Mouse (Mus musculus) G1E-ER4 (cell line): ENCODE data around the gene Pax4. TPM values are rescaled to one million over a fixed set of nuclear protein-coding genes. Genes with fewer than 3 reads are reported as not detected.

ENCODE experiments used
- GATA1 ChIP-seq: IDR thresholded peaks from one replicate; pipeline ENCODE4 v1.8.0; 2012; ENCODE audit warnings: low read length, inconsistent platforms
- polyA plus RNA-seq: library from polyadenylated mRNA; stranded (reverse); fragments of >175 nt; gene quantifications from 2 replicates; pipeline ENCODE4 v1.2.3, GENCODE M21; 2012

The Pax4 gene
- polyA plus RNA-seq, 1 experiment: not detected

DNA sequence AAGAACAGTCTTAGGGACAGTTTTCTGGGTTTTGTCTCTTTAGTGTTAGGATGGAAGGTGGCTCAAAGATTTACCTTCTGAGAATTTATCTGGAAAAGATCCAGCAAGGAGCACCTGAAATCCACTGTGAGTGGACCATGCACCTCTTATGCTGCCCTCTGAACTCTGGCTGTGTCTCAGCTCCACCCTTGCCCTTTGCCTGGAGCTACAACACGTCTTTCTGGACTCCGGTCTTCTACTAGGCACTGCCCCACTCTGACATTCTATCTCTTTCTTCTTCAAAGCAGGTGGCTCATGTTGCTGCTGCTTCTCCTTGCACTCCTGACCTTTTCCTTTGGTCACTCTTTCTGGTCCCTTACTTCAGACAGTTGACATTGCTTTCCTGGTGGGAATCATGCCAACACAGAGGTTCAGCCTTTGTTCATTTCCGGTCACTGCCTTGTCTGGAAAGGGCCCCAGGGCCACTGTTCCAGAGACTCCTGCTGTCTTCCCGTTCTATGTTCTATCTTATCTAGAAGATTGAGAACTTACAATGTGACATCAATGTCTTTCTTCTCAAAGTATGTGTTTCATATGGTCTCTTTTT, 21.0 kb upstream of the Pax4 start:
- TF ChIP-seq GATA1: no peak

DNA sequence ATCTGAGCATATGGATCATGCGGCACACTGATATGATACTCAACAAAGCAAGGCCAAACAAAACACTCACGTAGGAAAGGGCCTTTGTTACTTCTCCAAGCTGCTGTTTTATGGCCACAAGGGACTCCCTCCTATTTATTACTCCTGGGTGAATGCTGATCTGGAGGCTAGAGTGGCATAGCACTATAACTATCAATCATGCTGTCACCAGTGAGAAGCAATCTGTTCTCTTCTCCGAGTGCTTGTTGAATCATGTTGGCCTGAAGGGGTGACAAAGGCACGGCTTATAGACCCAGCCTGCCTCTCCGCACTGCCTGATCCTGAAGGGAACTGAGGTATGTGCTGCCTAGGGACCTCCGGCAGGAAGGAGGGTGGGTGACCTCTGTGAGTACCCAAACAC, 15.5 kb upstream of the Pax4 start:
- TF ChIP-seq GATA1: no peak

DNA sequence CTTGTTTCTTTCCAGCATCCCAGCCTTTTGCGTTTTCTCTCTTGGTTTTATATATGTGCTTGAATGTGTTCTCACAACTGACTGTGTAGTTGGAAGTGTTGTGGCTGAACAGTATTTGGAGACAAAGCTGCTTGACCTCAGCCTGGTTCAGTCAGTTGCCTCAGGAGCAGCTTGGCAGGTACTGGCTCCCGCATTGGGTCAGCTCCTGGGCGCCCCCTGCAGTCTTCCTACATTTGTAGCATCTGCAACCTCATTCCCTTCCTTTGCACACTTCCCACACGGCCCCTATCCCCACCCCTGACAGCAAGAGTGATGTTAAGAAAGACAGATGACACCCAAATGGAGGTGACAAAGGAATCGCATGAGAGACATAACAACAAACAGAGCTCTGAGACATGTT, 11.4 kb upstream of the Pax4 start:
- no peak for TF ChIP-seq GATA1

DNA sequence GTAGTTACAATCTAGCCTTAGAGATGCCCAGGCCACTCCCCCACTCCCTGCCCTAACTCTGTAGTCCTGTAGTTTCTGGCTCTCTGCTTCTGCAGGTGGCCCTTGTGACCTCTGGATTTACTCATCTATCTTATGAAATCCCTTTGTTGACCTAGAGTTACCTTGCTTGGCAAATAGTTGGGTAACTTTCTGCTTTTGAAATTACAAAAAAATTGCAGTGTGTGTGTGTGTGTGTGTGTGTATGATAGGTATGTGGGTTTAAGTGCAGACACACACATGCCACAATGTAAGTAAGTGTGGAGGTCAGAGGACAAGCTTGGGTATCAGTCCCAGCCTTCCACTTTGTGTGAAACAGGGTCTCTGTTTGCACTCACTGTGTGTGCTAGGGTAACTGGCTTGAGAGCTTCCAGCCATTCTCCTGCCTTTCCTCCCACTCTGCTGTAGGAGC, 10.1 kb upstream of the Pax4 start:
- TF ChIP-seq GATA1: no peak

DNA sequence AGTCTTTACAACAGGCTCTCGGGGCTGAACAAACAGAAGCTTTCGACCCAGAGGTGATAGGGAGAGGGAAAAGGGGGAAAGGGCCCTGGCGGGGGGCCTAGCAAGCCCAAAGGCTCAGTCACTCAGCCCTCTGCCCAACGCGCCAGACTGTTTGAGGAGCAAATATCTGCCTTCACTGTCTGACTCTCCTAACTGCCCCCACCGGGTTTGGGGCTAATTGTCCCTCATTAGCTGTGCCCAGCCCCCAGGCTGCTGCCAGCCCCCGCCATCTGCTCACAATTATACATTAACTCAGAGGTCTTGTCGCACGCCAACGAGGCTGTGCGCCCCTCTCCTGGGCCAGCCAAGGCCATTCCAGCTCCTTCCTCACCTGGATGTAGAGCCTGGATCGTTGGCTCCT, 1.8 kb upstream of the Pax4 start:
- TF ChIP-seq GATA1: no peak

DNA sequence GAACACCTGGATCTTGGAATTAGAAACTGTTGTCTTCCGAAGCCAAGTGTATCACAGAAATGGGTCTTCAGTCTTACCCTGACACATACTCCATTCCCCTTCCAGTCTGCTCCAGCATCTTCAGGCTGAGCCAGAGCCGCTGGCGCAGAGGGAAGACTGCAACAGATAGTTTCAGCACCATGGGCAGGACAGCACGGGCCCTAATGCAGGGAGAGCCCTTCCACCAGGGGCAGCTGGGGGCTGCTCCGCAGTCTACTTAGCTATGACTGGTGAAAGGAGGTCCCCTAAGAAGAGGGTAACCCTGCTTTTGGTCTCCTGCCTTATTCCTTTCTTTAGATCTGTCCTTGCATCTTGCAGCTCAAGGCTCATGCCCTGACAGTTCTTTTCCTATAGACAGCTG, 1.3 kb upstream of the Pax4 start:
- TF ChIP-seq GATA1: no peak

DNA sequence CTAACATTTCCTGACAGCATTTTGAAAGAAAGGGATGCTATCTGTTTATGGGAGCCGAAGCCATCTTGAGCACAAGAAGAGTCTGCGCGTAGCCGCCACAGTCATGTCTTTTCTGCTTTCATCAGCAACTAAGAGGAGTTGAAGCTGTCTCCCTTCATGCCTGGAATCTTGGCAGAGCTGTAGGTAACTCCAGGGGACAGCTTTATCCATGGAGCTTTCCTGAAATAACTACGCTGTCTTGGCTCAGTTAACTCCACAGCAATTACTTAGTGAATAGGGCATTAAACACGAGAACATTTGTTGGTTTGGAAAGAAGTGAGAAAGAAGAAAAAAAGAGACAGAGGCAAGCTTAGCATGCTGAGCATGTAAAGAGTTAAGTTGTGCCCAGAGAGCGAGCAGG, 1.2 kb downstream of the Pax4 start:
- no peak for TF ChIP-seq GATA1

DNA sequence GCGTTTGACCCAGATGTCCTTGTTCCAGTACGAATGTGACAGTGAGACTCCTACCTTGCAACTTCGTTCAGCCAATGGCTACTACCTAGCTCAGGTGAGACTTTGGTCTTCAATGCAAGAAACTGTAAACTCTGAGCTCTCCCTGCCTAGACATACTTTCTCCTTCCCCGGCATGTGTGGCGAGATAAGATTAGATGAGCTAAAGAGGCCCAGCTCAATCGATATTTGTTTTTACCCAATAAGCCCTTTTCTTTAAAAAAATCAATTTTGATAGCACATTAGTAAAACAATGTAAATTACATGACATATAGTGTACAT, 17.7 kb downstream of the Pax4 start:
- TF ChIP-seq GATA1: no peak

DNA sequence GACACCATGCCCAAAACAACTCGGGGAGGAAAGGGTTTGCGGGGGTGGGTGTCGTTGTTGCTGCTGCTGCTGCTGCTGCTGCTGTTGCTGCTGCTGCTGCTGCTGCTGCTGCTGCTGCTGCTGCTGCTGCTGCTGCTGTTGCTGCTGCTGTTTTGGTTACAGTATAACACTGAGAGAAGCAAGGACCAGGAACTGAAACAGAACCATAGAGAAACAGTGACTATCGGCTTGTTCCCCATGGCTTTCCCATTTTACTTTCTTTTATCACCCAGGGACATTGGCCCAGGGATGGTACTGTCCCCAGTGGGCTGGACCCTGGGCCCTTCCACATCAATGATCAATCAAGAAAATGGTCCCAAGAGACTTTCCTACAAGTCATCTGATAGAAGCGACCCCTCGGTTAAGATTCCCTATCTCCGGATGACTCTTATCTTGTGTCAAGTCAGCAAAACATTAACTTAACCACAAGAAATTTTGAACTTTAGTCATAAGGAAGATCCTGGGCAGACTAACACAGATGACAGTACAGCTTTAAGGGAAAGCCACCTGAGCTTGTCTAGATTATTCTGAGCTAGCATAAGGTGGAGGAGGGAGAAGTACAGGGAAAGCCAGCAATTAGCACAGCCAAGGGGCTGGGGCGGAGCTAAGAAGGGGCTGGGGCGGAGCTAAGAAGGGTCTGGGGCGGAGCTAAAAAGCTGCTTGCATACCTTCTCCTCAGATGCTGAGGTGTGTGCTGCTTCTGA, 18.2 kb downstream of the Pax4 start:
- TF ChIP-seq GATA1: no peak

DNA sequence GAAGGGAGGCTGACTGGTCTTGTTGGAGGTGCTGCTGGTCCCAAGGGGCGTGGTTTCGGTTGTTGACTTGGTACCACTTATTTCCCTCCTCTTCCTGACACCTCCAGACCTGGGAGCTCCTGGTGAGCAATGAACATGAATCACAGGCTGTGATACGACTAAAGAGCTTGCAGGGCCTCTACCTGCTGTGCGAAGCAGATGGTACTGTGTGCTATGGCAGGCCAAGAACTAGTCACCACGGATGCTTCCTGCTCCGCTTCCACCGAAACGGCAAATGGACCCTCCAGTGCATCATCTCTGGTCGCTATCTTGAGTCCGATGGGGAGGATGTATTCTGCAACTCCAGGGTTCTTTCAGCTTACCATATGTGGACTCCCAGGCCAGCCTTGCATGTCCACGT, 19.3 kb downstream of the Pax4 start:
- no peak for TF ChIP-seq GATA1

DNA sequence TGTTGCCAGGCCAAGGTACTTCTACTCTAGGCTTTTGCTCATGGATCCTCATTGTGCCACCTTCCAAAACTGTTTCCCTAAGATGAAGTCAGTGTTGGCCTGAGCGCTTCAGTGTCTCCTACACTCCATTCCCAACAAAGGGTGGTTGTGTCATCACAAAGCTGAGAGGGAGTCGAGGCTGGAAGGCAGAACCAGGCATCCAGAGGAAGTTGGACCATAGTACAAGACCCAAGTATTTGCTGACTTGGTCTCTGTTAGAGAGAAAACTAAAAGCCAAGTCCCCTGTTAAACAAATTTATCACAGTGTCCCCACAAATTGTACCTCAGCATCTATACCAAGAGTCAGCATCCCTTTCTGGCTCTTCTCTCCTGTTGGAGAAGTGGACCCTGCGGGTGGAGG, 20.9 kb downstream of the Pax4 start, which contains the start of gene Gcc1:
TSS of gene Gcc1 (minus strand) at position 101 of the 400 bp plus-strand sequence.
- no peak for TF ChIP-seq GATA1

DNA sequence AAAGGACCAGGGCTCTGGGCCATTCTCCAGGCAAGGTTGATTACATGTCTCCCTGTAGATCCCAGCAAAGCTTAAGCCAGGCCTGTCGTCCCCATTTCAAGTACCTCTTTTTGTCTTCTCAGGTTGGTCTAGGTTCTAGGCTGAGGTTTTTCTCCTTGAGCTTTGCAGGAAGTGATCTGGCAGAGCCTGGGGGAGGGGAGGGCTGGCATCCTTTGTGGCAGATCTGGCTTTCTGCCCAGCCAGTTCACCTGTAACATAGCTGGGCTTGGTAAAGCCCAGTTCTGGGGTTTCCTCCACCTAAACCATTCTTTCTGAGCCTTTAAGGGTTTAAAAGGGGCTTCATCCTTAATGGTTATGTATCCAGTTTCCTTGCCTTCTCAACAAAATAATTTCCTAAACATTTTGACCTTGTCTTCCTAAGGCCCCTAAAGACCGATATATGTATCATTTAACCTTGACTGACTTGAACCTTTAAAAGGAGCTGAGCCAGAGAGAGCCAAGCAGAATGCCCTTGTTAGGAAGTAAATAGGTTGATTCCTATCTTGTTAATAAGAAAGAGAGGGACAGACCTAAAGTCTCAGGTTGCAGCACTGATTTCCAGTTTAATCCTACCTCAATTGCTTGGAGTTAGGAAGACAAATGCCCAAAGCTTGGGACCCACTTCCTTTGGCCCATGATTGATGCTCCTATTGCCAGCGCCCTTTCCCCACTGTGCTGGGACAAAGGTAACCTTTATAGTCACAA, 21.9 kb downstream of the Pax4 start, which contains the start of gene Fscn3:
TSS of gene Fscn3 (plus strand) at position 694 of the 744 bp plus-strand sequence.
- TF ChIP-seq GATA1: no peak

DNA sequence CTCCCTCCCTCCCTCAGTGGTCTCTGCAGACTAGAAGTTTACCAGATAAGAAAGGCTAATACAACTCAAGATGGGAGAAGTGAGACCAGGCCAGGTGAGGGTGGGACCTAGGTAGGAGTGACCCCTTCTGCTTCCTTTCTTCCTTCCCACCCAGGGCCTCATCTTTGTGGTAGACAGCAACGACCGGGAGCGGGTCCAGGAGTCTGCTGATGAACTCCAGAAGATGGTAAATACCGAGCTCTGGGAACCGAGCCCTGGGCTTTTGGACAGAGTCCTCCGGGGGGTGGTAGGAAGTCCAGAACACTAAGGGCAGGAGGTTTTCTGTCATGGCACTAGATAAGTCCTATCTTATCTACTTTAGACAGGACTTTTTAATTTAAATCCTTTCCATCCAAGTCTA, 24.1 kb downstream of the Pax4 start:
- no peak for TF ChIP-seq GATA1

DNA sequence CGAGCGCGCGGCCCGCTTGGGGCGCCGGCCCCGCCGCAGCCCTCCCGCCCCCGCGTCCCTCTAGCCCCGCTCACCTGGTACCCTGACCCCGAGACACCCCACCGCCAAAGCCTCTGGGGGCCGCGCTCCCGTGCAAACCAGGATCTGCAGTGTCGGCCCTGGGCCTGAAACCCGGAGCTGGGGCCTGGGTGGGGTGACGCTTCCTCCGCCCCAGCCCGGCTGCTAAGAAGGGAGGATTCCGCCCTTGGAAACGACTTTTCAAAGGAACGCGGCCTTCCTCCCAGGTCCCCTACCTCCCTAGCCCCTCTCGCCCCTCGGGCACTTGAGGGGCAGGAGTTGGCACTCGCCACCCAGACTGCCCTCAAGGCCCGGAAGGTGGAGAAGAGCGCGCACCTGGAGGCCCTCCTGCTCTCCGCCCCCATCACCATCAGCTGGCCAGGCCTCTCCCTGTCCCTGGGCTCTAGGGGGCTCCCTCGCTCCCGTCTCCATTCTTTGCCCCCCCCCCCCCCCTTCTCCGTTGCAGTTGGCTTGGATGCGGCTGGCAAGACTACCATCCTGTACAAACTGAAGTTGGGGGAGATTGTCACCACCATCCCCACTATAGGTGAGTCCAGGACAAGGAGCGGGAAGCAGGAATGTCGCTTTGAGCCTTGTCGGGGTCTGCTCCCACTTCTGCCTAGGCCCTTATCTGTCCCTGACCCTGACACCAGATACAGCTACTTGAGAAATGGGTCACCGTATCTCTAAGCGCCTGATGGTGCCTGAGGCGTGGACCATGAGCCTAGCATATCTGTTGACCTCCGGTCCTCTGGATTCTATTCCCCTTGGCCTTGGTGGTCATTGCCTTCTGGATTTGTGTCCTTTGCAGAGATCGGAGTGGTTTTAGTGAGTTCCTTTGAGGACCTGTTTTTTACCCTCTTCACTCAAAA, 25.1 kb downstream of the Pax4 start:
- TF ChIP-seq GATA1: peak; percentile 22

DNA sequence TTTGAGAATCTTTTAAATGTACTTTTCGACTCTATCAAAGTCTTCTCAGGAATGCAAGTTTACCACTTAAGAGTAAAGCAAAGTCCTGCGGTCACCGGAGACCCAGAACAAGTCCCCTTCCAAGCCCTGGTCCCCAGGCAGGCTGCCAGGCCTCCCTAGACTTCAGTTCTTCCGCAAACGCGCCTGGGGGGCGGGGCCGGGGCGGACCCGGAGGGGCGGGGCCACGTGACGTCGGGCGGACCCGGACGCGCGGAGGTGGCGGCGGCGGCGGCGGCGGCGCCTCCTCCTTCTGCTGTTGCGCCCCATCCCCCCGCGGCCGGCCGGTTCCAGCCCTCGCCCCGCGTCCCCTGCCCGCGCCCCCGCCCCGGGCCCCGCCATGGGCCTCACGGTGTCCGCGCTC, 25.8 kb downstream of the Pax4 start, which contains the start of gene Arf5:
TSS of gene Arf5 (plus strand) at position 248 of the 400 bp plus-strand sequence.
- no peak for TF ChIP-seq GATA1
